23 mouse cellular contexts compared by ENCODE assay signal in genomic region chr16:44316350-44316749, GRCm38 (mm10). TPM values are rescaled to one million over a fixed set of nuclear protein-coding genes. Genes with fewer than 3 reads are reported as not detected.
DNase-seq lines count a peak whose midpoint lies in the region; ATAC-seq and TF ChIP-seq lines count a peak whose summit lies in the region.
"Had no signal": no experiment of that assay in that cellular context is flagged by ENCODE, and none has a peak within 500 bp of the region (broad histone marks: within the 10 kb centered on the region; RNA-seq: fewer than 3 reads in every experiment).

No protein-coding gene starts in this region.

- no peaks in the 10 kb centered on the region for H3K9me3 ChIP-seq in hindbrain, postnatal 0 days (ENCODE audit: low read length)
- no peaks in the 10 kb centered on the region for H3K9me3 ChIP-seq in hindbrain, embryonic 14.5 days (ENCODE audit: control insufficient read depth, low read length)
- no peaks in the 10 kb centered on the region for H3K9me3 ChIP-seq in liver, postnatal 0 days (ENCODE audit: low read length)
- no peaks in the 10 kb centered on the region for H3K9me3 ChIP-seq in liver, embryonic 12.5 days (replicated peaks)
- no peaks in the 10 kb centered on the region for H3K9me3 ChIP-seq in stomach, postnatal 0 days (ENCODE audit: control insufficient read depth, low read length)
- H3K9me3 ChIP-seq: embryonic facial prominence, embryonic 10.5 days; embryonic facial prominence, embryonic 12.5 days; forebrain, embryonic 13.5 days; forebrain, embryonic 15.5 days; G1E had no signal

- H3K36me3 ChIP-seq in hindbrain, postnatal 0 days (ENCODE audit: insufficient read depth, low read length) = no peaks in the 10 kb centered on the region
- no peaks in the 10 kb centered on the region for H3K36me3 ChIP-seq in hindbrain, embryonic 14.5 days (replicated peaks; ENCODE audit: control insufficient read depth, insufficient read depth)
- H3K36me3 ChIP-seq in liver, postnatal 0 days (replicated peaks; ENCODE audit: insufficient read depth, low read length) = no peaks in the 10 kb centered on the region
- H3K36me3 ChIP-seq in liver, embryonic 12.5 days = no peaks in the 10 kb centered on the region
- no peaks in the 10 kb centered on the region for H3K36me3 ChIP-seq in stomach, postnatal 0 days (ENCODE audit: control insufficient read depth, insufficient read depth, low read length)
- H3K36me3 ChIP-seq: embryonic facial prominence, embryonic 10.5 days; embryonic facial prominence, embryonic 12.5 days; forebrain, embryonic 15.5 days; G1E had no signal

- DNase-seq in hindbrain, postnatal 0 days (ENCODE audit: low spot score) = no peak
- no peak for DNase-seq in hindbrain, embryonic 14.5 days (ENCODE audit: low spot score)
- DNase-seq in liver, postnatal 0 days = no peak
- peak; percentile 45 for DNase-seq in stomach, postnatal 0 days (ENCODE audit: low spot score)
- DNase-seq: adrenal gland, adult 8-10 months; adrenal gland, postnatal 14 days; adrenal gland, postnatal 36 days; B cell, adult 2 months; cerebellum, adult 11-12 months; cerebellum, adult 2 months; cerebellum, adult 9-10 months; cerebellum, postnatal 10 days; cerebellum, postnatal 25 days had no signal

- H3K4me2 ChIP-seq in hindbrain, postnatal 0 days (ENCODE audit: low read depth, low read length) = no peak overlapping the region
- H3K4me2 ChIP-seq in hindbrain, embryonic 14.5 days (replicated peaks) = no peak overlapping the region
- no peak overlapping the region for H3K4me2 ChIP-seq in liver, postnatal 0 days (ENCODE audit: low read depth, low read length)
- no peak overlapping the region for H3K4me2 ChIP-seq in liver, embryonic 12.5 days
- H3K4me2 ChIP-seq in stomach, postnatal 0 days (replicated peaks; ENCODE audit: low read depth) = no peak overlapping the region
- H3K4me2 ChIP-seq: embryonic facial prominence, embryonic 12.5 days; forebrain, embryonic 13.5 days; forebrain, embryonic 15.5 days had no signal

- H3K27ac ChIP-seq in hindbrain, postnatal 0 days = no peak overlapping the region
- no peak overlapping the region for H3K27ac ChIP-seq in hindbrain, embryonic 14.5 days
- H3K27ac ChIP-seq in liver, postnatal 0 days (ENCODE audit: low read depth) = no peak overlapping the region
- H3K27ac ChIP-seq in liver, embryonic 12.5 days = no peak overlapping the region
- H3K27ac ChIP-seq in stomach, postnatal 0 days (replicated peaks) = no peak overlapping the region
- H3K27ac ChIP-seq: embryonic facial prominence, embryonic 10.5 days; embryonic facial prominence, embryonic 12.5 days; forebrain, embryonic 13.5 days; forebrain, embryonic 15.5 days had no signal

- no peak for TF ChIP-seq CTCF in hindbrain, postnatal 0 days (IDR thresholded peaks at IDR 0.05; ENCODE audit: low read depth)
- TF ChIP-seq CTCF in liver, postnatal 0 days (IDR thresholded peaks at IDR 0.05; ENCODE audit: low read depth) = no peak
- no peak for TF ChIP-seq CTCF in stomach, postnatal 0 days (IDR thresholded peaks at IDR 0.05; ENCODE audit: low read depth)

- WGBS in hindbrain, postnatal 0 days = 88% methylated on average over 4 of the region's 4 CpGs
- 72% methylated on average over 4 of the region's 4 CpGs for WGBS in hindbrain, embryonic 14.5 days
- 73% methylated on average over 4 of the region's 4 CpGs for WGBS in liver, postnatal 0 days (ENCODE audit: insufficient replicate concordance)
- 74% methylated on average over 4 of the region's 4 CpGs for WGBS in liver, embryonic 12.5 days (ENCODE audit: insufficient replicate concordance)
- 59% methylated on average over 4 of the region's 4 CpGs for WGBS in stomach, postnatal 0 days

- H3K4me1 ChIP-seq in hindbrain, postnatal 0 days (ENCODE audit: insufficient read depth, low read length) = no peaks in the 10 kb centered on the region
- H3K4me1 ChIP-seq in hindbrain, embryonic 14.5 days (replicated peaks; ENCODE audit: control insufficient read depth, insufficient read depth, low read length) = no peaks in the 10 kb centered on the region
- no peaks in the 10 kb centered on the region for H3K4me1 ChIP-seq in liver, postnatal 0 days (ENCODE audit: insufficient read depth)
- peaks cover 6% of the 10 kb centered on the region; the same call in 1 of the 2 replicates for H3K4me1 ChIP-seq in liver, embryonic 12.5 days
- H3K4me1 ChIP-seq in stomach, postnatal 0 days (replicated peaks; ENCODE audit: control insufficient read depth, insufficient read depth) = no peaks in the 10 kb centered on the region
- H3K4me1 ChIP-seq: embryonic facial prominence, embryonic 10.5 days; embryonic facial prominence, embryonic 12.5 days; forebrain, embryonic 13.5 days; forebrain, embryonic 15.5 days had no signal

- no peak for TF ChIP-seq EP300 in liver, postnatal 0 days (IDR thresholded peaks at IDR 0.05; ENCODE audit: low read depth)
- TF ChIP-seq EP300 in stomach, postnatal 0 days (optimal IDR thresholded peaks at IDR 0.05) = no peak

- 0 out of 2 replicates have a peak, but pooled peaks have one; percentile 12 for ATAC-seq in hindbrain, postnatal 0 days
- no peak; the same call in 1 of the 2 replicates for ATAC-seq in hindbrain, embryonic 14.5 days (ENCODE audit: low FRiP score)
- peak; percentile 68 for ATAC-seq in liver, postnatal 0 days
- no peak for ATAC-seq in liver, embryonic 12.5 days
- peak; percentile 77 for ATAC-seq in stomach, postnatal 0 days (ENCODE audit: low FRiP score, low TSS enrichment)
- ATAC-seq: activated CD4-positive, CD25-positive, alpha-beta regulatory T cell, adult 4 months; CD4-positive, CD25-positive, alpha-beta regulatory T cell, adult 4 months; forebrain, embryonic 13.5 days; forebrain, embryonic 15.5 days; Patski had no signal

- H3K27me3 ChIP-seq in hindbrain, postnatal 0 days (ENCODE audit: insufficient read depth, low read length) = no peaks in the 10 kb centered on the region
- H3K27me3 ChIP-seq in hindbrain, embryonic 14.5 days (ENCODE audit: control insufficient read depth, insufficient read depth, low read length) = no peaks in the 10 kb centered on the region
- H3K27me3 ChIP-seq in liver, postnatal 0 days (ENCODE audit: insufficient read depth, low read length) = no peaks in the 10 kb centered on the region
- H3K27me3 ChIP-seq in liver, embryonic 12.5 days (replicated peaks) = no peaks in the 10 kb centered on the region
- no peaks in the 10 kb centered on the region for H3K27me3 ChIP-seq in stomach, postnatal 0 days (ENCODE audit: control insufficient read depth, insufficient read depth, low read length)
- H3K27me3 ChIP-seq: CH12.LX; embryonic facial prominence, embryonic 12.5 days; forebrain, embryonic 13.5 days; forebrain, embryonic 15.5 days had no signal

- H3K4me3 ChIP-seq in hindbrain, postnatal 0 days (ENCODE audit: low read length) = no peak overlapping the region
- H3K4me3 ChIP-seq in hindbrain, embryonic 14.5 days (replicated peaks; ENCODE audit: low read length) = no peak overlapping the region
- H3K4me3 ChIP-seq in liver, postnatal 0 days (ENCODE audit: low read depth, low read length) = no peak overlapping the region
- no peak overlapping the region for H3K4me3 ChIP-seq in liver, embryonic 12.5 days
- H3K4me3 ChIP-seq in stomach, postnatal 0 days (ENCODE audit: low read depth, low read length) = no peak overlapping the region
- H3K4me3 ChIP-seq: embryonic facial prominence, embryonic 10.5 days; embryonic facial prominence, embryonic 12.5 days; forebrain, embryonic 13.5 days; forebrain, embryonic 15.5 days had no signal

- H3K9ac ChIP-seq in hindbrain, postnatal 0 days (replicated peaks; ENCODE audit: low read length) = no peak overlapping the region
- no peak overlapping the region for H3K9ac ChIP-seq in hindbrain, embryonic 14.5 days
- no peak overlapping the region for H3K9ac ChIP-seq in liver, postnatal 0 days (replicated peaks)
- no peak overlapping the region for H3K9ac ChIP-seq in liver, embryonic 12.5 days
- no peak overlapping the region for H3K9ac ChIP-seq in stomach, postnatal 0 days (ENCODE audit: low read length)
- H3K9ac ChIP-seq: embryonic facial prominence, embryonic 12.5 days; forebrain, embryonic 13.5 days; forebrain, embryonic 15.5 days had no signal

RNA-seq across cellular contexts. Expression of gene Sidt1, which starts 16.6 kb away (rescaled TPM):
- total RNA-seq in hindbrain, postnatal 0 days (2014; rRNA removed) = 36.1 and 44.3 TPM in 2 replicates
- 21.8 and 22.5 TPM in 2 replicates for polyA plus RNA-seq in hindbrain, postnatal 0 days (2015; fragmentation: Nextera tagmentation; extraction: Ambion mirVana)
- 14.3 and 19.7 TPM in 2 replicates for polyA plus RNA-seq in hindbrain, embryonic 14.5 days (2014; fragmentation: Nextera tagmentation; extraction: Ambion mirVana)
- 0.02 TPM in 1 of 2 replicates, not detected in the other for polyA plus RNA-seq in liver, postnatal 0 days (2015; fragmentation: Nextera tagmentation; extraction: Ambion mirVana)
- polyA plus RNA-seq in liver, embryonic 12.5 days (2016; fragmentation: Nextera tagmentation; extraction: Ambion mirVana) = not detected in 2 replicates
- 9.8 and 11.1 TPM in 2 replicates for polyA plus RNA-seq in stomach, postnatal 0 days (2015; fragmentation: Nextera tagmentation; extraction: Ambion mirVana)
- total RNA-seq: CH12.LX had no signal
- polyA plus RNA-seq: G1E, Patski had no signal

RNA-seq across cellular contexts. Expression of gene Spice1, which starts 30.6 kb away (rescaled TPM):
- total RNA-seq in hindbrain, postnatal 0 days (2014; rRNA removed) = 8.1 and 9.7 TPM in 2 replicates
- polyA plus RNA-seq in hindbrain, postnatal 0 days (2015; fragmentation: Nextera tagmentation; extraction: Ambion mirVana) = 9.0 and 9.6 TPM in 2 replicates
- 14.6 and 19.9 TPM in 2 replicates for polyA plus RNA-seq in hindbrain, embryonic 14.5 days (2014; fragmentation: Nextera tagmentation; extraction: Ambion mirVana)
- polyA plus RNA-seq in liver, postnatal 0 days (2015; fragmentation: Nextera tagmentation; extraction: Ambion mirVana) = 4.1 and 4.9 TPM in 2 replicates
- 14.1 and 15.6 TPM in 2 replicates for polyA plus RNA-seq in liver, embryonic 12.5 days (2016; fragmentation: Nextera tagmentation; extraction: Ambion mirVana)
- 7.9 and 8.4 TPM in 2 replicates for polyA plus RNA-seq in stomach, postnatal 0 days (2015; fragmentation: Nextera tagmentation; extraction: Ambion mirVana)

Comparison
In these comparisons a context has a peak if more than half of its experiments do, and no peak if none do; other contexts are left out.
1. ATAC-seq: peak in hindbrain, postnatal 0 days (single experiment), liver, postnatal 0 days (single experiment) and stomach, postnatal 0 days (single experiment); none in hindbrain, embryonic 14.5 days (single experiment) and liver, embryonic 12.5 days (single experiment).
2. RNA of gene Sidt1, which starts 16.6 kb away (polyA plus RNA-seq): 21.8 to 22.5 TPM in hindbrain, postnatal 0 days, 14.3 to 19.7 TPM in hindbrain, embryonic 14.5 days and 9.8 to 11.1 TPM in stomach, postnatal 0 days; 0.02 TPM in liver, postnatal 0 days and not detected in liver, embryonic 12.5 days; every median in the first group is over 10 times any median in the second.